Mouse (Mus musculus) kidney, adult 18-20 months (tissue): ENCODE data around the gene Ciapin1.

ENCODE experiments used
- DNase-seq: peaks from one replicate; pipeline ENCODE4 v3.0.0; 2021

Ciapin1 gene

GRCm38 (mm10) chr8:94837662-94838574 lies at the start of gene Ciapin1, which contains the start of gene Coq9:
Gene Ciapin1, minus strand, starts transcription at chr8:94838358.
Gene Coq9, plus strand, starts transcription at chr8:94838321.
- peak; percentile 95 for DNase-seq

GRCm38 (mm10) chr8:94880742-94881141 lies 42.6 kb upstream of the Ciapin1 start:
- no peak for DNase-seq

- no peak for DNase-seq
Observed at GRCm38 (mm10) chr8:94876820-94877219, 38.7 kb upstream of the Ciapin1 start.

- DNase-seq, result peak; percentile 97
Observed at GRCm38 (mm10) chr8:94876197-94876730, 38.1 kb upstream of the Ciapin1 start, which contains the start of gene Dok4. Gene Dok4, minus strand, starts transcription at chr8:94876330.

- no peak for DNase-seq
Observed at GRCm38 (mm10) chr8:94875871-94876150, 37.7 kb upstream of the Ciapin1 start.

GRCm38 (mm10) chr8:94875096-94875870 lies 37.1 kb upstream of the Ciapin1 start:
- peak; percentile 41 for DNase-seq

GRCm38 (mm10) chr8:94874358-94874757 lies 36.2 kb upstream of the Ciapin1 start:
- peak; percentile 84 for DNase-seq

GRCm38 (mm10) chr8:94872576-94872975 lies 34.4 kb upstream of the Ciapin1 start:
- DNase-seq, result no peak

- DNase-seq, result peak; percentile 39
Observed at GRCm38 (mm10) chr8:94872156-94872555, 34.0 kb upstream of the Ciapin1 start.

- peak; percentile 74 for DNase-seq
Observed at GRCm38 (mm10) chr8:94871108-94871894, 33.1 kb upstream of the Ciapin1 start.

GRCm38 (mm10) chr8:94870474-94871107 lies 32.4 kb upstream of the Ciapin1 start:
- peak; percentile 29 for DNase-seq

GRCm38 (mm10) chr8:94870003-94870402 lies 31.8 kb upstream of the Ciapin1 start:
- no peak for DNase-seq

GRCm38 (mm10) chr8:94869146-94869545 lies 31.0 kb upstream of the Ciapin1 start:
- no peak for DNase-seq

- no peak for DNase-seq
Observed at GRCm38 (mm10) chr8:94866921-94867320, 28.8 kb upstream of the Ciapin1 start.

GRCm38 (mm10) chr8:94865292-94865691 lies 27.1 kb upstream of the Ciapin1 start:
- no peak for DNase-seq

- DNase-seq, result no peak
Observed at GRCm38 (mm10) chr8:94863897-94864673, 25.9 kb upstream of the Ciapin1 start.

- no peak for DNase-seq
Observed at GRCm38 (mm10) chr8:94862487-94863220, 24.5 kb upstream of the Ciapin1 start.

GRCm38 (mm10) chr8:94861352-94861910 lies 23.3 kb upstream of the Ciapin1 start:
- peak; percentile 76 for DNase-seq

GRCm38 (mm10) chr8:94857346-94858173 lies 19.4 kb upstream of the Ciapin1 start, which contains the start of gene Polr2c:
Gene Polr2c, plus strand, starts transcription at chr8:94857450.
- DNase-seq, result peak; percentile 90
